Mouse (Mus musculus) bone marrow macrophage, adult 2 months (primary cell): ENCODE measurements at regions not wholly inside any gene's neighbourhood (a gene's known extent, or its start where the extent isn't known, plus 50 kb on each side); places are given as distances from the start of the nearest gene placed in this dataset.

Experiments used
- H3K27ac ChIP-seq: 2 replicates; pipeline ENCODE4 v1.5.1; 2012; ENCODE audit warnings: low read depth, low read length; ENCODE audit not compliant: insufficient read depth
- H3K4me1 ChIP-seq: 2 replicates; pipeline ENCODE4 v1.6.1; 2012; ENCODE audit warnings: low read length; ENCODE audit not compliant: control insufficient read depth, insufficient read depth
- H3K4me3 ChIP-seq: 2 replicates; pipeline ENCODE4 v1.5.1; 2012; ENCODE audit warnings: mild to moderate bottlenecking, low read length, moderate library complexity; ENCODE audit not compliant: insufficient read depth
- CTCF ChIP-seq: IDR thresholded peaks from 2 replicates; pipeline ENCODE4 v1.5.1; 2012; ENCODE audit warnings: low read depth, mild to moderate bottlenecking, low read length, moderate library complexity
- POLR2A ChIP-seq: IDR thresholded peaks from 2 replicates; pipeline ENCODE4 v1.6.1; 2012; ENCODE audit warnings: mild to moderate bottlenecking, low read depth, low read length, borderline replicate concordance

- TF ChIP-seq CTCF (no peak), POLR2A (no peak)
- H3K4me3 ChIP-seq, result no peak overlapping the region
- no peaks in the 10 kb centered on the region for H3K4me1 ChIP-seq
- H3K27ac ChIP-seq, result no peak overlapping the region
These were observed 79.8 kb upstream of the Cpm start for GRCm38 (mm10) chr10:117549506-117549830.

DNA sequence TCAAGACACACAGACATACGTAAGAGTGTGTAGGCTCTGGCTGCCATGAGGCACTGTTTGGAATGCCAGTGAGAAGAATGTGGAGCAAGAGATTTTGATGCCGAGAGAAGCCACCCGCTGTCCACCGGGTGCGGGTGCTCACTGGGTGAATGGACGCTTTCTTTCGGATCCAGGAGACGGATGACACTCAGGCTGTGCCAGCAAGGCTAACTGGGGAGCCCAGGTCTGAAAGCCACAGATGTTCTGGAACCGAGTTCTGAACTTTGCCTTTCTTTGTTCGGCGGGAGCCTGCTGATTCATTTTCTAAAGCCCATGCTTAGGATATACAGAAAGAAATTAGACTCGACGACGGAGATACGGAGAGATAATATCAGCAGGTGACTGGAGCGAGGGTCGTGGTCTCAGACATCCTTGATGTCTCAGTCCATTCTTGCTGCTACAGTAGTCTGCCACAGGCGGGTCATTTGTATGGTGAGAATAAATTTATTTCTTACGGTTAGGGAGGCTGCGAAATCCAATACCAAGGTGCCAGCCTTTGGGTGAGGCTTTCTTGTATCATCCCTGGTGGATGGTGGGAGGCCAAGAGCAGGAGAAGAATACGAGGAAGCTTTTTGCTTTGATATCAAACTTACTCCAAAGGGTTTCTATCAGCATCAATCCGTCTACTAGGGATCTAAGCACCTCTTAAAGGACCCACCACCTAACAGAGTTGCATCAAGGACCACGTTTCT lies 80.4 kb upstream of the Cpm start:
- H3K27ac ChIP-seq, result no peak overlapping the region
- no peak overlapping the region for H3K4me3 ChIP-seq
- TF ChIP-seq POLR2A (no peak), CTCF (no peak)
- H3K4me1 ChIP-seq, result no peaks in the 10 kb centered on the region

GRCm38 (mm10) chr10:117548262-117548661 lies 81.0 kb upstream of the Cpm start:
- H3K27ac ChIP-seq, result no peak overlapping the region
- no peak overlapping the region for H3K4me3 ChIP-seq
- no peak for TF ChIP-seq CTCF
- no peaks in the 10 kb centered on the region for H3K4me1 ChIP-seq

- TF ChIP-seq CTCF (no peak), POLR2A (no peak)
- Histone ChIP-seq H3K27ac (no peak overlapping the region), H3K4me3 (no peak overlapping the region), H3K4me1 (no peaks in the 10 kb centered on the region)
These were observed 82.0 kb upstream of the Cpm start for GRCm38 (mm10) chr10:117547275-117547674.

DNA sequence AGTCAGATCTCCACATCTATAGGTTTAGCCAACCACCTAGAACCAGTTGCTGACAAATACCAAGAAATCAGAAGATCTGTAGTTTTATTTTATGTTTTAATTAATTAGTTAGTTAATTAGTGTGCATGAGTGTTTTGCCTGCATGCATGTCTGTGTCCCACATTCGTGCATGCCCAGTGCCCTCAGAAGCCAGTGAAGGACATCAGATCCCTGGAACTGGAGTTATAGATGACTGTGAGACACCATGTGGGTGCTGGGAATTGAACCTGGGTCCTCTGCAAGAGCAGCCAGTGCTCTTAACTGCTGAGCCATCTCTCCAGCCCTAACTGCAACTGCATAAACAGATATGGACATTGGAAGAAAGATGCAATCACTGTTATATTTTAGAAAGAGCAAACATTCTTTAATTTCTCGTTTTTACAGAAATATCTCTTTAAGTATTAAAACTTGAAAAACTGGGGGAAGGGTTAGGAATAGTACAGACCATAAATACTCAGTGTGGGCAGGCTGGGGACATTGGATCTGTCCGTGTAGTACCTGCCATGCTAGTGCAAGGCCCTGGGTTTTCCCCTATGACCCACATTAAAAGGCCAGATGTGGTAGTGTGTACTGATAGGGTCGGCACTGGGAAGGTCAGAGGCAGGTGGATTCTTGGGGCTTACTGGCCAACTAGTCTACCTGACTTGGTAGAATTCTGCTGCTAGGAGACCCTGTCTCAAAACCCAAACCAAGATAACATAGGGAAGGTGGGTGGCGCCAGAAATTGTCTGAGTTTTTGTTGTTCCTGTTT lies 83.3 kb upstream of the Cpm start:
- TF ChIP-seq CTCF (no peak), POLR2A (no peak)
- Histone ChIP-seq H3K4me3 (no peak overlapping the region), H3K27ac (no peak overlapping the region), H3K4me1 (no peaks in the 10 kb centered on the region)

- TF ChIP-seq CTCF (no peak), POLR2A (no peak)
- no peaks in the 10 kb centered on the region for H3K4me1 ChIP-seq
- H3K27ac ChIP-seq, result no peak overlapping the region
- no peak overlapping the region for H3K4me3 ChIP-seq
These were observed 84.4 kb upstream of the Cpm start for GRCm38 (mm10) chr10:117544680-117545546.

GRCm38 (mm10) chr10:117543995-117544679 lies 85.2 kb upstream of the Cpm start:
- TF ChIP-seq POLR2A, result no peak
- TF ChIP-seq CTCF, result no peak

DNA sequence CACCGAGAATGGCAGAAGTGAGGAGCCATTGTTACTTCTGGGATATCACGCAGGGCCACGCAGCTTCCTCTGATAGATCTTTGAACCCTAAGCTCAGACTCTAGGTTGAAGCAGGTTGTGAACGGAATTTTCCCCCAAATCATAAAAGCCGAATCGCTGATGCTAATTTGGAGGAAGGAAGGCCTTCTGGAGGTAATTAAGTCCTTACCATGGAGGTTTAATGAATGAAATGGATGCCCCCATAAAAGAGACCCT lies 85.7 kb upstream of the Cpm start:
- H3K4me3 ChIP-seq, result no peak overlapping the region
- TF ChIP-seq CTCF (no peak), POLR2A (no peak)
- H3K4me1 ChIP-seq, result no peaks in the 10 kb centered on the region
- no peak overlapping the region for H3K27ac ChIP-seq

More at GRCm38 (mm10) chr10:117543995-117544679, 85.2 kb upstream of the Cpm start:
- H3K27ac ChIP-seq, result no peak overlapping the region
- H3K4me3 ChIP-seq, result no peak overlapping the region
- H3K4me1 ChIP-seq, result no peaks in the 10 kb centered on the region

- H3K4me3 ChIP-seq, result no peak overlapping the region
- H3K4me1 ChIP-seq, result no peaks in the 10 kb centered on the region
- no peak overlapping the region for H3K27ac ChIP-seq
- no peak for TF ChIP-seq POLR2A
- no peak for TF ChIP-seq CTCF
These were observed 86.2 kb upstream of the Cpm start for GRCm38 (mm10) chr10:117542886-117543695.
